Mouse (Mus musculus): ENCODE measurements around the gene Rapgef5.

The Rapgef5 gene

DNA sequence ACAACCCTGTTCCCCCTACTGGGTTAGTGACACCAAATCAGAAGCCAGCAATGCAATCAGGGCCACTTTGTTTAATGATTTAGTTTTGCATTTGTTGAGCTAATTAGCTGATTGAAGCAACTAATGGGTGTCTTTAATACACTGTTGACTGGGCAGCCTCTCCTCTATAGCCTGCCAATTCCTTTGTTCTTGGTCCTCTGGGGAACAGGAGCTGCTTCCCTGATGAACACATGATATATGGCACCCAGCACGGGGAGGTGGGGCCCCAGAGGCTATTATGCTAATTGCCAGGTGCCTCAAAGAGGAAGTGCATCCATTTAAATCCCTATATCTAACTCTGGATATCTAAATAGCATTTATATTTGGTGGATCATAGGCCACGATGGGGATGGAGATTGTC is 111.0 kb downstream of the Rapgef5 start:
- no peak for DNase-seq

GRCm38 (mm10) chr12:117628321-117629093 is 112.2 kb downstream of the Rapgef5 start:
- no peak for DNase-seq

GRCm38 (mm10) chr12:117632133-117632532 is 115.9 kb downstream of the Rapgef5 start:
- no peak for DNase-seq

GRCm38 (mm10) chr12:117636139-117636772 is 120.0 kb downstream of the Rapgef5 start:
- no peak for DNase-seq

- DNase-seq, result no peak
These were observed 120.7 kb downstream of the Rapgef5 start for GRCm38 (mm10) chr12:117636969-117637368.

DNA sequence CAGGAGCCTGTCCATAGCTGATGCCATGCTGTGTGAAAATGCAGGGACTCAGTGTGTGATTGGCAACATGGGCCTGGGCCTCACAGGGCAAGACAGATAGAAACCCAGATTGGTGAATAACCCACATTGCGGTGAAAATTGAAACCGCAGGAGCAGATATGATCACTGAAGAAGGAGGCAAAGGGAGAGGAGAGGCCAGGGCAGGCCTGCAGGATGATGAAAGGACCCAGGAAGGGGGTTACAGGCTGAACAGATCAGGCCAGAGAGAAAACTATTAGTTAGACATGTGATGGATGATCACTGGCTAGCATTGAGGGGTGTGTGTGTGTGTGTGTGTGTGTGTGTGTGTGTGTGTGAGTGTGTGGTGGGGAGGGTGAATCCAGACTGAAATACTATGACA is 122.6 kb downstream of the Rapgef5 start:
- no peak for DNase-seq

DNA sequence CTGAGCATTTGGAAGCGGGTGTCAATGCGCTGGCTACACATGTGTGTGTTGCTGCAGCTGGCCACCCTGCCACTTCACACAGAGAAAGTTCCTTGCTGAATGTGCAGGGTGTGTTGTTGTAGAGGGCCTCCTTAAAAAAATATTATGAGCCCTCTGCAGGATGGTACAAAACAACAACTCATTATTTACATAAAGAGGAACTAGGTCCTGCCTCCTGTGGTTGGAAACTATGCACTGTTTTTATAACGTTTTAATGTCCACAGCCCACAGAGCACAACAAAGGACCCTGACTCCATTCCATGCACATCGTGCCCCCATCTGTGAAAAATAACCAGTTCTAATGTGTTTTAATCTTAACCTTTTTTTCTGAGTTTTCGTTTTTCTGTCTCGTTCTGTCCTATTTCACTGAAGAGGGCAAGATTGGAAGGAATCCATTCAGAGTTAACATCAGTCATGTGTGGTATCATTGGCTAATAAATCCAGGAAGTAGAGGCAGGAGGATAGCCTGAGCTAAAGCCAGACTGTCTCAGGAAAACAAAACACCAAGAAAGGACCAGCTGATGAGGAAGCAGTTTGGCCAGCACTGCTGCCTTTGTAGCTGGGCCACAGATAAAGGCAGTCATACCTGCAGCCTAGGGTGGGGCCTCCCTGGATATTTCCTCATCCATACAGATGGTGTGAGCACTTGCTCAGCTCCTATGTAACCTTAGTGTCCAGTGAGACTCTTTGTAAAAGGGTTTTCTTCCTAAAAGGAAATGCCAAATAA is 123.3 kb downstream of the Rapgef5 start:
- no peak for DNase-seq

DNA sequence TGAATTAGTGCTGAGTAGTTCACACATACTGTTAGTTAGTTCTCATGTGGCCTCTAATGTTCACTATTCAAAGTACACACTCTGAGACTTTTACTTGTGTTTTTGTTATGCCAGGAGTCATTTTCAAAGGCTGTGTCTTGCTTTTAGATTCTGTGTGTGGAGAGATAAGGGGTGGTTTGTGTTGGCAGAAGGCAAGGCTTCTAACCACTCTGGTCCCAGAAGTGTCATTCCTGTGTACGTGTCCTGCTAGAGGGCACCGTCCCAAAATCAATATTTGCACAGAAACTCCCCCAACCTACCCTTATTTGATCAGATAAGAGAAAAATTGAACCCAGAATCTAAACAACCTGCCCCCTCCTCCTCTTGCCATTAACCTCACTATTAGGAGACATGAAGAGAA is 126.2 kb downstream of the Rapgef5 start:
- DNase-seq, result no peak

DNA sequence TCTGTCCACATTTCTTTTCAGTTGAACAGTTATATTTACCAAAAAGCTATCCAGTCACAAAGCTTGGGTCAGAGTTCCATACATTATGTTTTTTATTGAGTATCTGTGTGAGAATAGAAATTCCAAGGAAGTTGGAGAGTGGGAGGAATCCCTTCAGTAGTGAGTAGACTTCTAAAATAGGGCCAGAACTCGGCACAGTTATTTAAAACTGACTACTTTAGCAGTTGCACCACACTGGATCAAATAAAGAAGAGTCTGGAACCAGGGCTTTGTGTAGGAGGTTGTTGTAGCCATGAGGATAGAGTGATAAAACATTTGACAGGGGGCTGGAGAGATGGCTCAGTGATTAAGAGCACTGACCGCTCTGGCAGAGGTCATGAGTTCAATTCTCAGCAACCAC is 129.5 kb downstream of the Rapgef5 start:
- DNase-seq, result no peak

- DNase-seq, result no peak
These were observed 137.7 kb downstream of the Rapgef5 start for GRCm38 (mm10) chr12:117653920-117654472.

GRCm38 (mm10) chr12:117656935-117657334 is 140.7 kb downstream of the Rapgef5 start:
- no peak for DNase-seq

DNA sequence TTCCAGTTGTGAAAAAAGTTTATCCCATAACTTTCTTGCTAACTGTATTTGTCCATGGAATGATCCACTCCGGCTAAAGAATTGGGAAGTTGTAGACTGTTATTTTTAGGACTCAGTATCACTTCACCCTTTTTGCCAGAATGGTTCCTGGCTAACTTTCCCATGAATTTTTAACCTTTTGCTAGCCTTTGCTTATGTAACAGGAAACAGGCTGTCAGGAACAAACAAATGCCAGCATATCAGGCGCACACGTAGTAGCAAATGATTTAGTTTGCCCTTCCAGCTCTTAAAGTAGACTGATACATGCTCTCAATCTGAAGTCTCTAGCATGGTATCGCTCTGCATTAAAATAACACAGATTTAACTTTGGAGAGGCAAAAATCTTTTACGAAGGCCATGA is 141.5 kb downstream of the Rapgef5 start:
- no peak for DNase-seq

DNA sequence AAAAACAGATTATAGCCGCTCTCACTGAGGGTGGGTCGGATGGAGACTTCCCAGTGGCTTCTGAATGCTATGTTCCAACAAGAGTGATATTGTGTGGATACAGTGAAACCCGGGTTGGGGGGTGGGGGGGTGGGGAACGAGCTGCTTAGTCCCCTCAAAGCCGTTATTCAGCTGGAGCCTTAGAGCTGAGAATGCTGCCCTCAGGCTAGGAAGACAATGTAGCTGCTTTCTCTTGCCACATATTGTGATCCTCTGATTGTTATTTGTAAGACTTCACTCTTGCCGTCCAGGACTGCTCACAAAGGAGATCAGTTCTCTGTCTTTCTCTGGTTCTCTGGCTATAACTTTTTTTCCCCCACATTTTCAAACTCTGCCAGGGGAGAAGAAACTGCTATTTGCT is 142.5 kb downstream of the Rapgef5 start:
- DNase-seq, result no peak

- no peak for DNase-seq
These were observed 144.1 kb downstream of the Rapgef5 start for GRCm38 (mm10) chr12:117660361-117660760.

DNA sequence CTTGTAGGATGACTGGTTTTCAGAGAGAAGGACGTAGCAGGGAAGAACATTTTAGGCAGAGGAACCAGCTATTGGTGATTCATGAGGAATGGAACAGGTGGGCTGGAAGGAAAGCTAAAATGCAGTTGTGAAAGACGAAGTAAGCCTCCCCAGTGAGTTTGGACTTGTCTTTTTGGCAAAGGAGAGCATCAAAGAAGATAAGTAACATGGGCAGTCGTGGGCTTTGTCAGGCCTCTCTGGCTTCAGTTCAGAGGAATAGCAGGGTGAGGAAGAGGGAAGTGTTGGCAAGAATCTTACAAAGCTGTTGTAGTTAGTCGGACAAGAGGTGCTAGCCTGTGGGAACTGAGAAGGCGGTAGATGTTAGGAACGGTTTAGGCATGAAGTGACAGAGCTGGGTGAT is 145.6 kb downstream of the Rapgef5 start:
- DNase-seq, result no peak

DNA sequence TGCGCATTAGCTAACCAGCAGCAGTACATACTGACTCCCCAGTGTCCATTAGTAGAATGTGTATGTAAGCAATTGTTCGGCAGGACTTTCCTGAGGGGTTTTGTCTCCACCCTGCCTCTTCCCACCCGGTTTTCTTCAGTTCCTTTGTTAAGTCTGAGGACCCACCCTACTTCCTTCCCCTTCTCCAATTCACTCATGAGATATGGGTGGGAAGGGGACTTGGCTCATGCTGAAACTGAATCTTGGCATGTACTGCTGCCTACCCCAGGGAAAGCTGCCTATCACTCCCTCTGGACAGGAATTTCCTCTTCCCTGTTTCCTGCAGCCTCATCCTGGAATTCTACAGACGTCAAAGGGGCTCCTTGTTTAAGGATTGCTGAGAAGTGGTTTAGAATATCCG is 147.4 kb downstream of the Rapgef5 start:
- no peak for DNase-seq

- DNase-seq, result no peak
These were observed 148.4 kb downstream of the Rapgef5 start for GRCm38 (mm10) chr12:117664644-117665043.

DNA sequence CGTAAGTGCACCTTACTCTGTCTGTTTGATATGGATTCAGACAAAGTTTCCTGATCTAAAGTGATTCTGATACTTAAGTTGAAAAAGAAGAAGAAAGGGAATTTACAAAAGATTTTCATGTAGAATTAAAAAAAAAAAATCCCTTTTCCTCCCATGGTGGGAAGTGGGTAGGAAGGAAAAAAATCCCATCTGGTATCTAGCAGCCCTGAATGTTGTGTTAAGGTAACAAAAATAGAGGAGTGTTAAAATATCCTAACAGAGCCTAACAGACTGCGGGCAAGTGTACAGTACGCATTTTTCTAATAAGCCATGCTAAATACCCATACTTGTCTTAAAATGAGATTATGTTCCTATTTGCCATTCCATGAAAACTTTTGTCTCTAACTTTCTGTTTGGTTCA is 150.1 kb downstream of the Rapgef5 start:
- no peak for DNase-seq

DNA sequence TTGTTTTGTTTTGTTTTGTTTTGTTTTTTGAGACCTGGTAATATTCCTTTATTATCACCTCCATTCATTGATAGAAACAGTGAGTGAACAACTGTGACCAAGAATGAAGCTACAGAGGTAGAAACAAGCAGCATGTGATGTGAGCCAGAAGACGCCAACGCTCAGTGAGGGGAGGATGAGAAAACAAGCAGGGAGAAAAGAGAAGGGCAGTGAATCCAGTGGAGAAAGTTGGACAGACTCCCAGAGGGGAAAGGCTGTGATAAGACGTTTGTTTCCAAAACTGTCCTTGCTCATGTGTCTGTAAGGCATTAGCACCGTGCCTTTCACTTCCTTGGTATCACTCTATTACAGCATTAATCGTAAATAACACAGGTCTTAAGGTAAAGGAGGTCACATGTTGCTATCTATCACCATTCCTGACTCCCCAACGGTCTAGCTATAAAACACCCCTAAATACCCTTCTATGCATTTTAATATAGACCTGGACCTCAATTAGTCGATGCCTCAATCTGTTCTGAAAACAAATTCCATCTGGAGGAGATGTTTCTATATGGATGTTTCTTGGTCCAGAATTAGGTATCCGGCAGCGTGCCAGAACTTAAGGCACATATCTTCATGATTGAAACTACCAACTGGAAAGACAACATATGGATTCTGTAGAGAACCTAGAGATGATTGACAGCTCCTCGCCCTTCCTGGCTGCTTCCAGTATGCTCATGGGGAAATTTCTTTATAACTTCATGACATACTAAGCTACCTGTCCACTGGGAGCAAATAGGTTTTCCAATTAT is 153.5 kb downstream of the Rapgef5 start:
- no peak for DNase-seq

- DNase-seq, result no peak
These were observed 156.9 kb downstream of the Rapgef5 start for GRCm38 (mm10) chr12:117673188-117673587.

DNA sequence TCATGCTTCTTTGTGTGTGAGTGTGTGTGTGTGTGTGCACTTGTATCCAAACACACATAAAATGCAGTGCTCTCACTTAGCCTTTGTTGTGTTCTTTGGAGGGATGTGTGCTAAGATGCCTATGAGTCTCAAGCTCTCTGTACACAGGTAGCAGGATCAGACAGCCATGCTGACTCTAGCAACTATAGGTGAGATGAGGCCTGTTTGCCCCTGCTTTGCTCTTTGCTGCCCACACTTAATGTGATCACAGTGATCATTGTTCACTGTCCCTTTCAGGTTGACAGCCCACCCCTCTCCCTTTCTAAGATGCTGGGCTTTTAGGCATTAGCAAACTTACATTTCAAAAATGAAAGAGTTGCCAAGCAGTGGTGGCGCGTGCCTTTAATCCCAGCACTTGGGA is 158.2 kb downstream of the Rapgef5 start:
- no peak for DNase-seq

- DNase-seq, result no peak
These were observed 160.0 kb downstream of the Rapgef5 start for GRCm38 (mm10) chr12:117676265-117676664.

GRCm38 (mm10) chr12:117678916-117679315 is 162.6 kb downstream of the Rapgef5 start:
- no peak for DNase-seq
